Mouse (Mus musculus) hindbrain, embryonic 14.5 days (tissue): ENCODE measurements around the gene Herc2. TPM values are rescaled to one million over a fixed set of nuclear protein-coding genes. Genes with fewer than 3 reads are reported as not detected.

ENCODE experiments used
- ATAC-seq: fragments of 200-750 bp; cut with Nextera tagmentation; 2 replicates; pipeline ENCODE4 v1.8.0; 2017; ENCODE audit warnings: moderate number of reproducible peaks, mild to moderate bottlenecking, moderate TSS enrichment, moderate library complexity; ENCODE audit not compliant: low FRiP score
- DNase-seq: peaks from one replicate; pipeline ENCODE4 v3.0.0-alpha.2; 2015; ENCODE audit warnings: low spot score
- H3K27ac ChIP-seq: fragments of 300-500 bp; sonication (generic); 2 replicates; pipeline ENCODE4 v1.5.1; 2014; ENCODE audit warnings: mild to moderate bottlenecking, moderate library complexity
- H3K27me3 ChIP-seq: fragments of 300-500 bp; sonication (generic); 2 replicates; pipeline ENCODE4 v1.6.1; 2014; ENCODE audit warnings: mild to moderate bottlenecking, low read length, mixed read lengths; ENCODE audit not compliant: control insufficient read depth, insufficient read depth
- H3K36me3 ChIP-seq: fragments of 300-500 bp; sonication (generic); replicated peaks from 2 replicates; pipeline ENCODE4 v1.6.1; 2014; ENCODE audit not compliant: control insufficient read depth, insufficient read depth
- H3K4me1 ChIP-seq: fragments of 300-500 bp; sonication (generic); replicated peaks from 2 replicates; pipeline ENCODE4 v1.6.1; 2014; ENCODE audit warnings: antibody characterized with exemption, low read length, mixed read lengths; ENCODE audit not compliant: control insufficient read depth, insufficient read depth
- H3K4me2 ChIP-seq: fragments of 300-500 bp; sonication (generic); replicated peaks from 2 replicates; pipeline ENCODE4 v1.6.1; 2014; ENCODE audit warnings: mild to moderate bottlenecking, moderate library complexity
- H3K4me3 ChIP-seq: fragments of 300-500 bp; sonication (generic); replicated peaks from 2 replicates; pipeline ENCODE4 v1.5.1; 2014; ENCODE audit warnings: mild to moderate bottlenecking, low read length
- H3K9ac ChIP-seq: fragments of 300-500 bp; sonication (generic); 2 replicates; pipeline ENCODE4 v1.6.1; 2014
- H3K9me3 ChIP-seq: fragments of 300-500 bp; sonication (generic); 2 replicates; pipeline ENCODE4 v1.6.1; 2016; ENCODE audit warnings: low read length; ENCODE audit not compliant: control insufficient read depth
- WGBS: fragments of 180-500 bp; shearing (Covaris S2); extraction: QIAGEN DNeasy Blood & Tissue Kit; methylation state at CpG from one replicate; pipeline ENCODE4 v1.1.7; 2014; 5-methylcytosine and 5-hydroxymethylcytosine counted together
- polyA plus RNA-seq: library from polyadenylated mRNA; unstranded; fragments of >200 nt; fragmentation: Nextera tagmentation; extraction: Ambion mirVana; gene quantifications from 2 replicates; pipeline ENCODE4 v1.2.1, GENCODE M21; 2014

Gene Herc2
- polyA plus RNA-seq, 1 experiment from 2014 or later, result 57.4 TPM

DNA sequence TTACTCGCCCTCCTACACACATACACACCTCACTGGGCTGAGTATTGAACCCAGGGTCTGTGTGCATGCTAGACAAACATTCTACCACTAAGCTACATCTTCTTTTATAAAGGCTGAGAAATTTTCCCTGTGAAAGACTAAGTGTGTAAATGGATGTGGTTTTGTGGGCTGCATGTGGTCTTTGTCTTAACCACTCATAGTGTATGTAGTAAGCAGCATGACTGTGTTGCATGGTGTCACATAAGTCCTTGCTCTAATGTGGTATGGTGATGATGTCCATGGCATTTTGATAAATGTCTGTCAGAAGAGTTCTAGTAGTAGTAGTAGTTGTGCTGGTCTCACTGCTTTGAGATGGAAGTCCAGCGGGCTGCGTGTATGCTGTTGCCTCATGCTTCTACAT lies 152.8 kb downstream of the Herc2 start:
- H3K4me2 ChIP-seq, result no peak overlapping the region
- no peak overlapping the region for H3K4me3 ChIP-seq
- DNase-seq (no peak), ATAC-seq (no peak)
- no peaks in the 10 kb centered on the region for H3K4me1 ChIP-seq
- 93% methylated on average over 3 of the region's 3 CpGs for WGBS
- no peak overlapping the region for H3K9ac ChIP-seq
- H3K27me3 ChIP-seq, result no peaks in the 10 kb centered on the region
- H3K36me3 ChIP-seq, result peaks cover 86% of the 10 kb centered on the region
- H3K9me3 ChIP-seq, result no peaks in the 10 kb centered on the region
- H3K27ac ChIP-seq, result no peak overlapping the region

- H3K36me3 ChIP-seq, result peaks cover 86% of the 10 kb centered on the region
- 100% methylated on average over 2 of the region's 2 CpGs for WGBS
- no peak overlapping the region for H3K4me2 ChIP-seq
Measured at GRCm38 (mm10) chr7:56203286-56203685, 153.3 kb downstream of the Herc2 start.

DNA sequence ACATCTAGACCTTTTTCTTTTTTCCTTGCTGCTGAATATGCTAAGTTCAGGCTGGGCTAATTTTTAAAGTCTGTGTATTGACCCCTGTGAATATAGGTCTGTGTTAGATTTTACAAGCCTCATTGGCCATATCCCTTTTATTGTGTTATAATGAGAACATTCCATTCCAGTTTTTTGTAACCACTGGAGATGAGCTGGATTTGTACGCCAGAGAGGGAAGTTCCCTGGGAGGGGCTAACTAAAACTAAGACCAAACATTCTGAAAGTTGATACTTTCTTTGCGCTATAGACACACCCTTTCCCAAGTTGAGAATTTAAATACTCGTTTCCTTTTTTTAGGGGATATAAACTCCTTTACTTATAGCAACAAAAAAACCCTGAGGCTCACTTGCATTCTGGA lies 154.9 kb downstream of the Herc2 start:
- Histone ChIP-seq H3K4me3 (no peak overlapping the region), H3K9me3 (no peaks in the 10 kb centered on the region), H3K27ac (no peak overlapping the region), H3K4me1 (no peaks in the 10 kb centered on the region), H3K36me3 (peaks cover 91% of the 10 kb centered on the region), H3K4me2 (no peak overlapping the region), H3K27me3 (no peaks in the 10 kb centered on the region), H3K9ac (no peak overlapping the region)
- 50% methylated on average over 3 of the region's 3 CpGs for WGBS
- DNase-seq (no peak), ATAC-seq (no peak)

More at GRCm38 (mm10) chr7:56203286-56203685, 153.3 kb downstream of the Herc2 start:
- H3K9me3 ChIP-seq, result no peaks in the 10 kb centered on the region
- H3K4me3 ChIP-seq, result no peak overlapping the region
- DNase-seq (no peak), ATAC-seq (no peak)
- H3K27me3 ChIP-seq, result no peaks in the 10 kb centered on the region
- H3K4me1 ChIP-seq, result no peaks in the 10 kb centered on the region
- H3K27ac ChIP-seq, result no peak overlapping the region
- no peak overlapping the region for H3K9ac ChIP-seq

DNA sequence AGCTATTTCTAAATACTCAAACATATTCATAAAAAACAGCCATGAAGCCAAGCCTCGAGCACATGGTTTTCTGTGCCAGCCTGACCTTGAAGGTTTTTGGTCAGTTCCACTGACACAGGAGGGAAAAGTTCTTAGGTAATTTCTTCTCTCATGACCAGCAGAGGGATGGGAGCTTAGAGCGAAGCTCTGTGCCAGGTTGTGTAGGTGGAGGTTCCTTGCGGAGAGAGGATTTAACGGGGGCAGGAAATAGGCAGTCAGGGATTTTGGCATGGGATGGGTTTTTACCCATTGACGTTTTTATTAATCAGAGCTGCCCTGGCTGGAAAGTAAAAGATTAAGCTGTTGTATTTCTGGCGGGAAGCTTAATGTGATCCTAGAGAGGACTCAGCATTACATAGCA lies 170.8 kb downstream of the Herc2 start:
- Histone ChIP-seq H3K9ac (no peak overlapping the region), H3K36me3 (peaks cover 99% of the 10 kb centered on the region), H3K4me1 (no peaks in the 10 kb centered on the region), H3K9me3 (no peaks in the 10 kb centered on the region), H3K4me3 (no peak overlapping the region), H3K27ac (no peak overlapping the region), H3K4me2 (no peak overlapping the region), H3K27me3 (no peaks in the 10 kb centered on the region)
- DNase-seq (no peak), ATAC-seq (no peak)
- 90% methylated on average over 6 of the region's 6 CpGs for WGBS

DNA sequence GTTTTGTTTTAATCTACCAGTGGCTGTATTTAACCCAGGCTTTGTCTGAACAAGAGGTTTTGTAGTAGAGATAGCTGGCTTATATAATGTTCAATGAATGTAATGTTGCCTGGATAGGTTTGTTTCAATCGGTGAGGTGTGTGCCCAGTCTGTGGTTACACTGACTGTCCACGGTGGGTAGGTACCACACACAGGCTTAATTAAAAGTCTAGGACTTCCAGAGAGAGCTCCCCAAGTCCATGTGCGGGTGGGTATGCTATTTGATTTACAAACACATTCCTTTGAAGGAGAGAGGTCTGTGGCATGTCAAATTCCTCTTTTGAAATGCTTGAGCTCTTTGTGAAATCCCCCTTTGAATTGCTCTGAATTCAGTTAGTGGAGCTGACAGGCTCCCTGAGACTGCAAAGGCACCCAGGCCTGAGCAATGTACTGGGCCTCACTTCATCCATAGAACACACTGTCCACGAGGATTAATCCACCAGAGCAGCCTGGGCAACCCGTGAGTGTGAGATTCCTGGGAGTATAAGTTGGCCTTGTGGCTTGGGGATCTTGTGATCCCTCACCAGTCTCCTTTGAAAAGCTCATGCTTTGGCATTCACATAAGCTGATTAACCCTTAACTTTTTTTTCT lies 185.9 kb downstream of the Herc2 start:
- no peaks in the 10 kb centered on the region for H3K27me3 ChIP-seq
- 40% methylated on average over 5 of the region's 5 CpGs for WGBS
- no peak overlapping the region for H3K4me2 ChIP-seq
- ATAC-seq (no peak), DNase-seq (no peak)
- no peaks in the 10 kb centered on the region for H3K9me3 ChIP-seq
- H3K36me3 ChIP-seq, result peaks cover 34% of the 10 kb centered on the region
- no peak overlapping the region for H3K9ac ChIP-seq
- H3K4me1 ChIP-seq, result no peaks in the 10 kb centered on the region
- no peak overlapping the region for H3K27ac ChIP-seq
- no peak overlapping the region for H3K4me3 ChIP-seq

DNA sequence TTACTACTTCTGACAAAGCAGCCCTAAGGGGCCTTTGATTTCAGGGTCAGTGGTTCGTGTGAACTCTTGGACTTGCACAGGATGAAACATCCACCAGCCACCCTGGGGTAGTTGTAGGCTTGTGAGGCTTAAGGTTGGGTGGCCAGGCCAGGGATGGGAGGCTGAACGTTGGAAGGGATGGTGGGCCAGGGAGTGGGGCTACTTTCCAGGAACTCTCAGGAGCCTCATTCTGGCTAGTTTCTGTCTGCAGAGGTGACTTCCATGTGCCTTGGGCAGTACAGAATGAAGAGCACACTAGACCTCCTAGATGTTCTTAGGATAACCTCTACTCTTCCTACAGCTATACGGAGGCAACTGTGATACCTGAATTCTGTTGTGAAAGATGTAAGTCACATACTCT lies 186.6 kb downstream of the Herc2 start:
- Histone ChIP-seq H3K4me3 (no peak overlapping the region), H3K27me3 (no peaks in the 10 kb centered on the region), H3K9me3 (no peaks in the 10 kb centered on the region), H3K4me2 (no peak overlapping the region), H3K9ac (no peak overlapping the region), H3K27ac (no peak overlapping the region), H3K36me3 (peaks cover 27% of the 10 kb centered on the region), H3K4me1 (no peaks in the 10 kb centered on the region)
- whole genome bisulfite sequencing, result 78% methylated on average over 3 of the region's 3 CpGs
- no peak for DNase-seq
- no peak for ATAC-seq

DNA sequence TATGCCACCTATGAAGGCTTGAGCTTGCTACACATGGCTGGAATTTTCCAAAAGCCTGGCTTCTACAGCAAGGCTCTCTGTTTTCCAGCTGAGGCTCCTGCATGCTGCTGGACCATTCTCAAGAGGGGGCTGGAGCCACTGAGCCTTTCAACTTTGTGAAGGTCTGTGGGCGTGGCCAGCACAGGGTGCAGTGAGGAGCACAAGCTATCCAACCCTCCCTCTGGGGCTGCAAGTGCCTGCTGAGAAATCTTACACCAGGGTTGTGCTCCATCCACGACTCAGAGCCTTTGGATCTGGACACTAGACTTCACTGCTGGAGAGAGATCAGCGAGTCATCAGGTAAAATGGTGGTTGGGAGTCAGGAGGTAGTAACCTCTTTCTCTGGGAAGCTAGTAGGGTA lies 189.5 kb downstream of the Herc2 start, which contains the start of gene Oca2:
Gene Oca2 (plus strand): TSS at position 218 of the 400 bp plus-strand sequence.
- Histone ChIP-seq H3K4me1 (no peaks in the 10 kb centered on the region), H3K9me3 (no peaks in the 10 kb centered on the region), H3K36me3 (0 out of 2 replicates have a peak, but pooled peaks cover 1% of the 10 kb centered on the region), H3K9ac (no peak within 1 kb of the TSS), H3K4me2 (no peak within 1 kb of the TSS), H3K4me3 (no peak within 1 kb of the TSS), H3K27ac (no peak within 1 kb of the TSS), H3K27me3 (no peaks in the 10 kb centered on the region)
- DNase-seq (no peak), ATAC-seq (no peak)
- WGBS, result 44% methylated on average over 3 of the region's 3 CpGs

DNA sequence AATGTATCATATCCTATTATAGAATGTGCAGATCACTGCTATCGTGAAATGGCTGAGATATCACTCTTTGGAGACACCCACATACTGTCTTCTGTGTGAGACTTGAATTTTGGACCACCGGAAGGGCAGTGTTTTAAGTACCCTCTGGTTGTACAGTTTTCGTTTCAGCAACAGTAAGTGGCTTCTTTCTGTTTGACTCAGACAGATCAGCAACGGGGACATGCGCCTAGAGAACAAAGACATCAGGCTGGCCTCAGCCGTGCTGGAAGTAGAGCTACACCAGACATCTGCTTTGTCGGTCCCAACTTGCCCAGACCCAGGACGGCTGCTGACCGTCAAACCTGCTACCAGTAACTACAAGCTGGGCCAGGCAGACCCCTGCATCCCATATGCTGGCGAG lies 204.6 kb downstream of the Herc2 start:
- ATAC-seq, result no peak
- H3K27me3 ChIP-seq, result no peaks in the 10 kb centered on the region
- no peak overlapping the region for H3K9ac ChIP-seq
- WGBS, result 88% methylated on average over 10 of the region's 10 CpGs
- H3K27ac ChIP-seq, result no peak overlapping the region
- H3K9me3 ChIP-seq, result no peaks in the 10 kb centered on the region
- H3K4me3 ChIP-seq, result no peak overlapping the region
- no peak for DNase-seq
- no peaks in the 10 kb centered on the region for H3K4me1 ChIP-seq
- H3K4me2 ChIP-seq, result no peak overlapping the region
- no peaks in the 10 kb centered on the region for H3K36me3 ChIP-seq

DNA sequence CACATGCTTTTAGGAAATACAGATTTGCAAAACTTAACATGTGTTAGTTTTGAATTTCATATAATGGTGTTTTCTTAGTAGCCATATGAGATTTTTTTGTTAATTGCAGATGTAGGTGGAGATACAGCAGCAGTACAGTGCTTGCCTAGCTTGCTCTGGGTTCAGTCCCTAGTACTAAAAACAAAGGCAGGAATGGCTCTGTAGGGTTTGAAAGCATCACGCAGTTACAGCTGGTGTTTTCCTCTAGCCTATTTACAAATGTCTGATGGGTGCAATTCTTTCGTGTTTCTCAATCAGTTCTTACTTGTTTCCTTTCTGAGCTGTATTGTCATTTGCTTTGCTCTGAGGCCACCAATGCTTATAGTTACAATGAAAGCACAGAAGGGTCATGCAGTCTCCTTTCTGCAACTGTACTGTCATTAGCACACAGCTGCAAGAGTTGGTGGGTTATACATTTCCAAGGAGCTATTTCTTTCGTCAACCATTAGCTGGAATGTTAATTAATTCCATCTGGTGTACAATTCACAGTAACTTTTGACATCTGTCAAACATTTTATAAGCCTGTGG lies 208.0 kb downstream of the Herc2 start:
- Histone ChIP-seq H3K9me3 (no peaks in the 10 kb centered on the region), H3K27ac (no peak overlapping the region), H3K4me2 (no peak overlapping the region), H3K4me3 (no peak overlapping the region), H3K36me3 (no peaks in the 10 kb centered on the region), H3K4me1 (no peaks in the 10 kb centered on the region), H3K27me3 (no peaks in the 10 kb centered on the region), H3K9ac (no peak overlapping the region)
- 64% methylated on average over 3 of the region's 3 CpGs for WGBS
- ATAC-seq (no peak), DNase-seq (no peak)
